Mouse (Mus musculus) midbrain, embryonic 13.5 days (tissue): Measurements from ENCODE around the gene Nol9. TPM values are rescaled to one million over a fixed set of nuclear protein-coding genes. Genes with fewer than 3 reads are reported as not detected.
A peak's percentile ranks its signal among the peaks of the same experiment; 100 is the strongest.

Experiments used
- ATAC-seq: fragments of 200-750 bp; cut with Nextera tagmentation; 2 replicates; pipeline ENCODE4 v1.8.0; 2017; ENCODE audit warnings: mild to moderate bottlenecking, moderate TSS enrichment, moderate library complexity
- H3K27ac ChIP-seq: fragments of 300-500 bp; sonication (generic); 2 replicates; pipeline ENCODE4 v1.5.1; 2015; ENCODE audit warnings: inconsistent platforms, mild to moderate bottlenecking, moderate library complexity
- H3K27me3 ChIP-seq: fragments of 300-500 bp; sonication (generic); 2 replicates; pipeline ENCODE4 v1.6.1; 2015; ENCODE audit warnings: mild to moderate bottlenecking, inconsistent platforms
- H3K36me3 ChIP-seq: fragments of 300-500 bp; sonication (generic); 2 replicates; pipeline ENCODE4 v1.6.1; 2015; ENCODE audit warnings: mild to moderate bottlenecking, inconsistent platforms
- H3K4me1 ChIP-seq: fragments of 300-500 bp; sonication (generic); replicated peaks from 2 replicates; pipeline ENCODE4 v1.6.1; 2015; ENCODE audit warnings: inconsistent platforms
- H3K4me2 ChIP-seq: fragments of 300-500 bp; sonication (generic); replicated peaks from 2 replicates; pipeline ENCODE4 v1.6.1; 2015; ENCODE audit warnings: moderate library complexity, mild to moderate bottlenecking, inconsistent platforms
- H3K4me3 ChIP-seq: fragments of 300-500 bp; sonication (generic); replicated peaks from 2 replicates; pipeline ENCODE4 v1.5.1; 2015; ENCODE audit warnings: mild to moderate bottlenecking, inconsistent platforms
- H3K9ac ChIP-seq: fragments of 300-500 bp; sonication (generic); replicated peaks from 2 replicates; pipeline ENCODE4 v1.6.1; 2015; ENCODE audit warnings: mild to moderate bottlenecking, inconsistent platforms
- H3K9me3 ChIP-seq: fragments of 300-500 bp; sonication (generic); 2 replicates; pipeline ENCODE4 v1.6.1; 2016; ENCODE audit warnings: mild to moderate bottlenecking, inconsistent platforms
- WGBS: fragments of 180-500 bp; shearing (Covaris S2); methylation state at CpG from one replicate; pipeline ENCODE4 v1.1.7; 2015; 5-methylcytosine and 5-hydroxymethylcytosine counted together
- polyA plus RNA-seq: library from polyadenylated mRNA; unstranded; fragments of >200 nt; fragmentation: Nextera tagmentation; extraction: Ambion mirVana; gene quantifications from 2 replicates; pipeline ENCODE4 v1.2.1, GENCODE M21; 2015

Gene Nol9
- polyA plus RNA-seq, result 24.3 and 26.0 TPM in 2 replicates

- Histone ChIP-seq H3K27me3 (no peaks in the 10 kb centered on the region), H3K4me2 (peak within 1 kb of the TSS; percentile 97), H3K9ac (peak within 1 kb of the TSS; percentile 96), H3K4me1 (peaks cover 19% of the 10 kb centered on the region), H3K9me3 (no peaks in the 10 kb centered on the region), H3K4me3 (peak within 1 kb of the TSS; percentile 100), H3K27ac (no peak within 1 kb of the TSS; the same call in 1 of the 2 replicates), H3K36me3 (peaks cover 32% of the 10 kb centered on the region)
- ATAC-seq, result peak; percentile 90
- 1% methylated on average over 72 of the region's 86 CpGs for WGBS
Measured at GRCm38 (mm10) chr4:152038985-152039830, at the start of gene Nol9. Nol9 (plus strand) TSS chr4:152039321.

- no peaks in the 10 kb centered on the region for H3K27me3 ChIP-seq
- H3K36me3 ChIP-seq, result peaks cover 39% of the 10 kb centered on the region
- H3K4me1 ChIP-seq, result peaks cover 39% of the 10 kb centered on the region
- ATAC-seq, result no peak
- no peak overlapping the region for H3K9ac ChIP-seq
- no peak overlapping the region for H3K4me2 ChIP-seq
- no peaks in the 10 kb centered on the region for H3K9me3 ChIP-seq
- no peak overlapping the region for H3K4me3 ChIP-seq
- no peak overlapping the region for H3K27ac ChIP-seq
- WGBS, result 94% methylated on average over 9 of the region's 9 CpGs
Measured at GRCm38 (mm10) chr4:151992091-151992490, 47.0 kb upstream of the Nol9 start.

- Histone ChIP-seq H3K9ac (0 out of 2 replicates have a peak overlapping the region, but pooled peaks have one; percentile 6), H3K9me3 (no peaks in the 10 kb centered on the region), H3K27me3 (no peaks in the 10 kb centered on the region), H3K4me3 (0 out of 2 replicates have a peak overlapping the region, but pooled peaks have one; percentile 1), H3K27ac (no peak overlapping the region), H3K4me2 (no peak overlapping the region), H3K36me3 (peaks cover 39% of the 10 kb centered on the region), H3K4me1 (peaks cover 37% of the 10 kb centered on the region)
- no peak for ATAC-seq
- WGBS, result 87% methylated on average over 6 of the region's 6 CpGs
Measured at GRCm38 (mm10) chr4:151993035-151993434, 46.1 kb upstream of the Nol9 start.

- H3K36me3 ChIP-seq, result peaks cover 39% of the 10 kb centered on the region
- ATAC-seq, result no peak
- peak overlapping the region; percentile 91 for H3K4me2 ChIP-seq
- peaks cover 29% of the 10 kb centered on the region for H3K4me1 ChIP-seq
- H3K9ac ChIP-seq, result peak overlapping the region; percentile 93
- H3K27me3 ChIP-seq, result no peaks in the 10 kb centered on the region
- H3K4me3 ChIP-seq, result peak overlapping the region; percentile 73
- WGBS, result 1% methylated on average over 59 of the region's 61 CpGs
- H3K9me3 ChIP-seq, result no peaks in the 10 kb centered on the region
- peak overlapping the region; percentile 48 for H3K27ac ChIP-seq
Measured at GRCm38 (mm10) chr4:151994228-151995171, 44.6 kb upstream of the Nol9 start.

GRCm38 (mm10) chr4:151995371-151996172, 43.5 kb upstream of the Nol9 start:
- peak; percentile 79 for ATAC-seq
- peak overlapping the region; percentile 48 for H3K27ac ChIP-seq
- H3K4me3 ChIP-seq, result peak overlapping the region; percentile 73
- peak overlapping the region; percentile 91 for H3K4me2 ChIP-seq
- H3K4me1 ChIP-seq, result peaks cover 29% of the 10 kb centered on the region
- no peaks in the 10 kb centered on the region for H3K27me3 ChIP-seq
- H3K9me3 ChIP-seq, result no peaks in the 10 kb centered on the region
- 1% methylated on average over 79 of the region's 111 CpGs for WGBS
- peaks cover 29% of the 10 kb centered on the region for H3K36me3 ChIP-seq
- peak overlapping the region; percentile 93 for H3K9ac ChIP-seq

- ATAC-seq, result peak; percentile 97
- Histone ChIP-seq H3K36me3 (peaks cover 21% of the 10 kb centered on the region), H3K9me3 (no peaks in the 10 kb centered on the region), H3K4me3 (peak within 1 kb of the TSS; percentile 73), H3K27me3 (no peaks in the 10 kb centered on the region), H3K9ac (peak within 1 kb of the TSS; percentile 93), H3K4me1 (peaks cover 29% of the 10 kb centered on the region), H3K4me2 (peak within 1 kb of the TSS; percentile 91), H3K27ac (peak within 1 kb of the TSS; percentile 90)
- WGBS, result under 1% methylated on average over 91 of the region's 94 CpGs
Measured at GRCm38 (mm10) chr4:151996173-151996950, 42.8 kb upstream of the Nol9 start, which contains the start of gene Phf13. Phf13 (minus strand) TSS chr4:151996258.

GRCm38 (mm10) chr4:151996951-151997222, 42.2 kb upstream of the Nol9 start:
- Histone ChIP-seq H3K4me1 (peaks cover 29% of the 10 kb centered on the region), H3K9me3 (no peaks in the 10 kb centered on the region), H3K36me3 (peaks cover 16% of the 10 kb centered on the region), H3K9ac (peak overlapping the region; percentile 79), H3K27me3 (no peaks in the 10 kb centered on the region), H3K4me3 (peak overlapping the region; percentile 73), H3K27ac (peak overlapping the region; percentile 90), H3K4me2 (peak overlapping the region; percentile 68)
- 4% methylated on average over 13 of the region's 13 CpGs for WGBS
- no peak for ATAC-seq

- H3K27ac ChIP-seq, result no peak overlapping the region
- peak overlapping the region; percentile 68 for H3K4me2 ChIP-seq
- H3K27me3 ChIP-seq, result no peaks in the 10 kb centered on the region
- WGBS, result 75% methylated on average over 3 of the region's 3 CpGs
- H3K4me3 ChIP-seq, result 0 out of 2 replicates have a peak overlapping the region, but pooled peaks have one; percentile 73
- H3K9ac ChIP-seq, result no peak overlapping the region
- peaks cover 7% of the 10 kb centered on the region for H3K36me3 ChIP-seq
- ATAC-seq, result no peak
- H3K9me3 ChIP-seq, result no peaks in the 10 kb centered on the region
- H3K4me1 ChIP-seq, result peaks cover 29% of the 10 kb centered on the region
Measured at GRCm38 (mm10) chr4:151997701-151998100, 41.4 kb upstream of the Nol9 start.

- Histone ChIP-seq H3K27ac (no peak overlapping the region), H3K9ac (no peak overlapping the region), H3K4me2 (no peak overlapping the region), H3K4me3 (no peak overlapping the region), H3K27me3 (no peaks in the 10 kb centered on the region), H3K9me3 (no peaks in the 10 kb centered on the region), H3K36me3 (no peaks in the 10 kb centered on the region), H3K4me1 (peaks cover 14% of the 10 kb centered on the region)
- WGBS, result 63% methylated on average over 3 of the region's 3 CpGs
- ATAC-seq, result no peak
Measured at GRCm38 (mm10) chr4:151999481-151999880, 39.6 kb upstream of the Nol9 start.

- Histone ChIP-seq H3K4me3 (no peak overlapping the region), H3K9me3 (no peaks in the 10 kb centered on the region), H3K4me1 (peaks cover 11% of the 10 kb centered on the region), H3K4me2 (no peak overlapping the region), H3K27me3 (peaks cover 3% of the 10 kb centered on the region; the same call in 1 of the 2 replicates), H3K36me3 (no peaks in the 10 kb centered on the region), H3K9ac (no peak overlapping the region), H3K27ac (no peak overlapping the region)
- no peak for ATAC-seq
- WGBS, result 50% methylated on average over 4 of the region's 4 CpGs
Measured at GRCm38 (mm10) chr4:152000906-152001305, 38.2 kb upstream of the Nol9 start.

- Histone ChIP-seq H3K27me3 (peaks cover 5% of the 10 kb centered on the region), H3K9me3 (no peaks in the 10 kb centered on the region), H3K27ac (no peak overlapping the region), H3K36me3 (no peaks in the 10 kb centered on the region), H3K4me1 (peaks cover 11% of the 10 kb centered on the region), H3K4me3 (no peak overlapping the region), H3K9ac (no peak overlapping the region), H3K4me2 (no peak overlapping the region)
- WGBS, result 64% methylated on average over 4 of the region's 4 CpGs
- ATAC-seq, result no peak
Measured at GRCm38 (mm10) chr4:152001335-152001734, 37.8 kb upstream of the Nol9 start.
